Mouse (Mus musculus) heart, embryonic 14.5 days (tissue): ENCODE measurements around the gene Il1b. TPM values are rescaled to one million over a fixed set of nuclear protein-coding genes. Genes with fewer than 3 reads are reported as not detected.

Source experiments
- ATAC-seq: fragments of 200-750 bp; cut with Nextera tagmentation; 2 replicates; pipeline ENCODE4 v1.8.0; 2017; ENCODE audit warnings: low read depth, moderate TSS enrichment; ENCODE audit not compliant: insufficient number of reproducible peaks, insufficient read depth, low FRiP score
- H3K27ac ChIP-seq, 2 experiments: fragments of 200-500 bp in 1 of 2; fragments of 300-500 bp in 1 of 2; sonication (generic) in 1 of 2; replicated peaks in 1 of 2; 2 replicates each; pipeline ENCODE4 v1.5.1; 2012 to 2014; ENCODE audit warnings: low read depth in 2 of 2, low read length in 2 of 2, control low read depth in 1 of 2, mild to moderate bottlenecking in 1 of 2, mixed read lengths in 1 of 2; ENCODE audit not compliant: control insufficient read depth in 1 of 2, insufficient read depth in 1 of 2
- H3K27me3 ChIP-seq: fragments of 300-500 bp; sonication (generic); 2 replicates; pipeline ENCODE4 v1.6.1; 2014; ENCODE audit warnings: mild to moderate bottlenecking, low read length, control low read depth; ENCODE audit not compliant: control insufficient read depth, insufficient read depth
- H3K36me3 ChIP-seq: fragments of 300-500 bp; sonication (generic); 2 replicates; pipeline ENCODE4 v1.6.1; 2014; ENCODE audit warnings: mild to moderate bottlenecking, control low read depth, low read length, mixed read lengths; ENCODE audit not compliant: control insufficient read depth, insufficient read depth
- H3K4me1 ChIP-seq, 2 experiments: fragments of 200-500 bp in 1 of 2; fragments of 300-500 bp in 1 of 2; sonication (generic) in 1 of 2; 2 replicates each; pipeline ENCODE4 v1.6.1; 2012 to 2014; ENCODE audit warnings: low read length in 2 of 2, control low read depth in 1 of 2, mixed read lengths in 1 of 2; ENCODE audit not compliant: control insufficient read depth in 2 of 2, insufficient read depth in 2 of 2
- H3K4me2 ChIP-seq: fragments of 300-500 bp; sonication (generic); 2 replicates; pipeline ENCODE4 v1.6.1; 2014; ENCODE audit warnings: mild to moderate bottlenecking, low read length
- H3K4me3 ChIP-seq, 2 experiments: fragments of 200-500 bp in 1 of 2; fragments of 300-500 bp in 1 of 2; sonication (generic) in 1 of 2; 2 replicates each; pipeline ENCODE4 v1.5.1; 2012 to 2014; ENCODE audit warnings: low read length in 2 of 2, mild to moderate bottlenecking in 2 of 2, control low read depth in 1 of 2, low read depth in 1 of 2, moderate library complexity in 1 of 2; ENCODE audit not compliant: control insufficient read depth in 1 of 2, insufficient read depth in 1 of 2
- H3K9ac ChIP-seq: fragments of 300-500 bp; sonication (generic); 2 replicates; pipeline ENCODE4 v1.6.1; 2014; ENCODE audit warnings: mild to moderate bottlenecking, low read length
- H3K9me3 ChIP-seq: fragments of 300-500 bp; sonication (generic); 2 replicates; pipeline ENCODE4 v1.6.1; 2016; ENCODE audit warnings: low read length, control low read depth; ENCODE audit not compliant: control insufficient read depth
- whole genome bisulfite sequencing: fragments of 180-500 bp; shearing (Covaris S2); extraction: QIAGEN DNeasy Blood & Tissue Kit; methylation state at CpG from one replicate; pipeline ENCODE4 v1.1.7; 2014; 5-methylcytosine and 5-hydroxymethylcytosine counted together
- polyA plus RNA-seq: library from polyadenylated mRNA; unstranded; fragments of >200 nt; fragmentation: Nextera tagmentation; extraction: Ambion mirVana; gene quantifications from 2 replicates; pipeline ENCODE4 v1.2.1, GENCODE M21; 2014

Il1b gene
- polyA plus RNA-seq, 1 experiment from 2014 or later, result 0.24 TPM

GRCm38 (mm10) chr2:129406508-129406907 is 35.6 kb upstream of the Il1b start:
- Histone ChIP-seq H3K4me2 (no peak overlapping the region), H3K9me3 (no peaks in the 10 kb centered on the region), H3K27me3 (no peaks in the 10 kb centered on the region), H3K4me1 (no peaks in the 10 kb centered on the region), H3K36me3 (no peaks in the 10 kb centered on the region), H3K27ac (no peak overlapping the region), H3K4me3 (no peak overlapping the region), H3K9ac (no peak overlapping the region)
- WGBS, result 81% methylated on average over 8 of the region's 8 CpGs
- no peak for ATAC-seq

GRCm38 (mm10) chr2:129403786-129404185 is 32.8 kb upstream of the Il1b start:
- no peaks in the 10 kb centered on the region for H3K36me3 ChIP-seq

GRCm38 (mm10) chr2:129402330-129402729 is 31.4 kb upstream of the Il1b start:
- Histone ChIP-seq H3K36me3 (no peaks in the 10 kb centered on the region), H3K9me3 (no peaks in the 10 kb centered on the region), H3K4me1 (no peaks in the 10 kb centered on the region), H3K27me3 (no peaks in the 10 kb centered on the region), H3K27ac (no peak overlapping the region), H3K4me3 (no peak overlapping the region), H3K9ac (no peak overlapping the region), H3K4me2 (no peak overlapping the region)
- ATAC-seq, result no peak
- WGBS, result 62% methylated on average over 3 of the region's 3 CpGs

More at GRCm38 (mm10) chr2:129403786-129404185, 32.8 kb upstream of the Il1b start:
- H3K9ac ChIP-seq, result no peak overlapping the region
- no peak overlapping the region for H3K27ac ChIP-seq
- WGBS, result 76% methylated on average over 2 of the region's 2 CpGs
- no peak overlapping the region for H3K4me3 ChIP-seq
- no peaks in the 10 kb centered on the region for H3K27me3 ChIP-seq
- H3K4me2 ChIP-seq, result no peak overlapping the region
- H3K9me3 ChIP-seq, result no peaks in the 10 kb centered on the region
- ATAC-seq, result no peak
- H3K4me1 ChIP-seq, result no peaks in the 10 kb centered on the region

- Histone ChIP-seq H3K9ac (no peak overlapping the region), H3K4me3 (no peak overlapping the region), H3K36me3 (no peaks in the 10 kb centered on the region), H3K4me1 (no peaks in the 10 kb centered on the region), H3K4me2 (no peak overlapping the region), H3K27ac (no peak overlapping the region), H3K9me3 (no peaks in the 10 kb centered on the region), H3K27me3 (no peaks in the 10 kb centered on the region)
- WGBS, result 82% methylated on average over 5 of the region's 5 CpGs
- no peak for ATAC-seq
Observed at GRCm38 (mm10) chr2:129401803-129402202, 30.9 kb upstream of the Il1b start.

- Histone ChIP-seq H3K4me3 (no peak overlapping the region), H3K4me1 (no peaks in the 10 kb centered on the region), H3K9ac (no peak overlapping the region), H3K36me3 (no peaks in the 10 kb centered on the region), H3K27me3 (no peaks in the 10 kb centered on the region), H3K4me2 (no peak overlapping the region), H3K9me3 (no peaks in the 10 kb centered on the region), H3K27ac (no peak overlapping the region)
- WGBS, result 74% methylated on average over 3 of the region's 3 CpGs
- ATAC-seq, result no peak
Observed at GRCm38 (mm10) chr2:129398176-129398575, 27.2 kb upstream of the Il1b start.

- H3K27ac ChIP-seq, result no peak overlapping the region
- no peaks in the 10 kb centered on the region for H3K27me3 ChIP-seq
- no peak overlapping the region for H3K9ac ChIP-seq
- no peak for ATAC-seq
- H3K9me3 ChIP-seq, result no peaks in the 10 kb centered on the region
- no peaks in the 10 kb centered on the region for H3K4me1 ChIP-seq
- WGBS, result 32% methylated on average over 6 of the region's 6 CpGs
- H3K36me3 ChIP-seq, result no peaks in the 10 kb centered on the region
- H3K4me3 ChIP-seq, result no peak overlapping the region
- no peak overlapping the region for H3K4me2 ChIP-seq
Observed at GRCm38 (mm10) chr2:129393524-129393923, 22.6 kb upstream of the Il1b start.

GRCm38 (mm10) chr2:129390161-129390560 is 19.2 kb upstream of the Il1b start:
- no peaks in the 10 kb centered on the region for H3K9me3 ChIP-seq
- H3K4me3 ChIP-seq, result no peak overlapping the region
- H3K4me1 ChIP-seq, result no peaks in the 10 kb centered on the region
- H3K36me3 ChIP-seq, result no peaks in the 10 kb centered on the region
- no peaks in the 10 kb centered on the region for H3K27me3 ChIP-seq
- ATAC-seq, result no peak
- H3K9ac ChIP-seq, result no peak overlapping the region
- no peak overlapping the region for H3K27ac ChIP-seq
- WGBS, result 77% methylated on average over 5 of the region's 5 CpGs
- H3K4me2 ChIP-seq, result no peak overlapping the region

GRCm38 (mm10) chr2:129389323-129389722 is 18.4 kb upstream of the Il1b start:
- Histone ChIP-seq H3K4me2 (no peak overlapping the region), H3K4me3 (no peak overlapping the region), H3K4me1 (peaks cover 1 to 2% of the 10 kb centered on the region in 2 experiments; a peak in 2 of 4 replicates), H3K36me3 (no peaks in the 10 kb centered on the region), H3K9me3 (no peaks in the 10 kb centered on the region), H3K27ac (no peak overlapping the region), H3K27me3 (no peaks in the 10 kb centered on the region), H3K9ac (no peak overlapping the region)
- 63% methylated on average over 2 of the region's 2 CpGs for WGBS
- ATAC-seq, result no peak
